Mouse (Mus musculus) urinary bladder, adult 2 months (tissue): ENCODE measurements at regions not wholly inside any gene's neighbourhood (a gene's known extent, or its start where the extent isn't known, plus 50 kb on each side); places are given as distances from the start of the nearest gene placed in this dataset.

Experiments used
- DNase-seq: peaks from one replicate; pipeline ENCODE4 v3.0.0; 2022; ENCODE audit warnings: low spot score

DNA sequence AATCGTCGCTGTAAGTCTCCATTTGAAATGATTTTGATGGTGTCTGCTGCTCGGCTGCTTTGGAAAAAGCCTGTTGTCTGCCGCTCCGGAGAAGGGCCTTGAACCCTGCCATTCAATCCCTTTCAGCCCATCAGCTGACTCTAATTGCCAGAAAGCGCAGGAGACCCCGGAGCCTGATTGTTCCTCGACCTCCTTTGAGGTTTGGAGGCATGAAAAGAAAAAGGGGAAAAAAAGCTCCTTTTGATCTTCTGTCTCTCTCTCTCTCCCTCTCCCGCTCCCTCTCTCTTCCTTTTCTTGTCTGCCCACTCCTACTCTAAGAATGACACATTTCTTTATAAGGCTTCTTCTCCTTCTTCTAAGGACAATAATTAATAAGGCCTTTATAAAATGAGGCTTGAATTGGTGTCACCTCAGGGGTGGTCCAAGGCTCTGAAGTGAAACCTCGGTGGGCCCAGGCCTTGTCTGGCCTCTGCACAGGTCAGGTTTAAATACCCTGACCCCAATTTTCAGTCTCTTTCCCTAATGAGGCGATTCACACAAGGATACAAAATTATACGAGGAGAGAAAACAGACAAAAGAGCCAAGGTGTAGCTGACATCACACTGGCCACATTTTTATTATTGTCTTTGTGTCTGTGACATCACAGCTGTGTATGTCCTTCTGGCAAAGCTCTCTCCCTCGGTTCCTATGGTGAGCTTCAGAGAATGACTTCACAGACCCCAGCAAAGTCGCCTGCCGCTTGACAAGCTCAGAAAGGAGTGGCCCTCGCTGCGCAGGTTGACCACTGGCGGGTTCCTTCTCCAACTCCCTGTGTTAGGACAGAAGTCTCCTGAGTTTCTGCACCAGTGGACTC, 787.4 kb downstream of the Nr2f2 start:
- DNase-seq: no peak

DNA sequence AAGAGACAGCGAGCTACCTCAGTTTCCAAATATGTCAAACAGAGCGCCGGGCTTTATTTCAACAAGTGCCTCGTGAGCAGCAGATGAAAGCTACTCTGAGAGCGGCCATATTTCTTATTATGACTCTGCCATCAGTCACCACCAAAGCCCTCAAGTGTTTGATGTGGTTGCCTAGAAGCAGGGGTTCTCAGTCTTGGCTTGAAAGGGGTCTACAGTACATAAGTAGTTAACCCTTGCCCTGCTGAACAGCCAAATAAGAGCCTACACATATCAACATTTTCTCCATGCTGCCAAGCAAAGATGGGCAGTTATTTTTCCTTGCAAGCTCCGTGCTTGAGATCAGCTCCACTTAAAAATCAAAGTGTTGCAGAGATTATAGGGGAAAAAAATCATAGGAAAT, 788.8 kb downstream of the Nr2f2 start:
- DNase-seq: no peak

DNA sequence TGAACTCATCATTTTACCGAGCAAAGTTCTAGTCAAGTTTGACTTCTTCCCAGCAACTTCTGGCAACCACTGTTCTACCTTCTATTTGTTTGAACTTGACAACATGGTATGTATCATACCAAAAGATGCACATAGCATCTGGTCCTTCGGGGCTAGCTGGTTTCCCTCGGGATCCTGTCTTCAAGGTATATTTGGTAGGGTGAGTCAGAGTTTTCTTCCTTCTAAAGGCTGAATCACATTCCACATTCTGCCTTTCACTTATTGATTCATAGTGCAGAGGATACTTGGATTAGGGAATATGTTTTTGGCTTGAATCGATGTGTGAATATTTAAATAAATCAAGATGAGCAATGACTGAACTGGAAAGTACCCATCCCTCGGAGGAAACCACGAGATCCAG, 789.9 kb downstream of the Nr2f2 start:
- no peak for DNase-seq

DNA sequence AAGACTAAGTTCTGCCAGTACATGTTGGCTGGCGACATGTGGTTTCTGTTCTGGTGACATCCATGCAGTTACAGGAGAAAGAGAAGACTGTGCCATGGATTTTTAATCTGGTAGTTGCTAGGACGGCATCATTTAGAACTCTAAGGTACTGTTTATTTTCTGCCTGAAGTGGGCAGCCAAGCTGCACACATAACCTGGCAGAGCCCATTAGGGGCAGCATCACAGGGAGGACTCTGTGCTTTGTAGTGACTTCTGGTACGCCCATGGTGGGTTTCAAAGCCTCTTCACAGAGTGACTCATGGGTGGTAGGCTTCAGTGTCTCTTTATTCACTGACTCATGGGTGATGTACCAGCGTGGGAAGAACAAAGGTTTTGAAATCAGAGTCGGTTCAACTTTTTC, 792.8 kb downstream of the Nr2f2 start:
- no peak for DNase-seq

DNA sequence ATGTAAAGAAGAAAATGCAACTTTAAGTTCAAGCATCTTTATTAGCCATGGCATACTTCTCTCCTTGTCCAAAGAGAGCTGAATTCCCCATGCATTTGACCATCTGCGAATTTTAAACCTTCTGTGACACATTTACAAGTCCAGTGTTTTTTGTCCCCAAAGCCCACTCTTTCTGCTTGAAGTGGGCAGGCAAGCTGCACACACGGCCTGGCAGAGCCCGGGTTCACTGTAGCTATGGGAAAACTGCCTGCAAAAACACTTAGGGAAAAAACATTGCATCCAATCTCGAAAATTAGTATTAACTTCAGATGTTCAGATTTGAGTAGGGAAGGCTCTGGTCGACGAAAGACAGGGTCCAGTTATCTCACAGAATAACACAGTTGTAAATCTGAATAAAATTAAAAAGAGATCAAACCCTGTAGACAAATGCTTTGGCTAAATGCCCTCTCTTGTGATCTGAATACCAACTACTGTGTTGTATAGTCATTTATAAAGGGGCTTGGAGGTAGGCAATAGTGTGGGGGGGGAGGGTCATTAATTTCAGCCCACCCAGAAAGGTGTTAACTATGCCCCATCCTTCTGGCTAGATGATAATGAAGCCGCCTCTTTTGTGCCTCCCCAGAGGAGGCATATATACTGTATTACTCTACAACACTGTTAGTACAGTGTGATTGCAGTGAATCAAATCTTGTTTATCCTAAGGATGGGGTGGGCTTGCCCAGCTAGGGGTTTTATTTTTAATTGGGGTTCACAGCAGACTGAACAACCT, 793.7 kb downstream of the Nr2f2 start:
- DNase-seq: no peak

DNA sequence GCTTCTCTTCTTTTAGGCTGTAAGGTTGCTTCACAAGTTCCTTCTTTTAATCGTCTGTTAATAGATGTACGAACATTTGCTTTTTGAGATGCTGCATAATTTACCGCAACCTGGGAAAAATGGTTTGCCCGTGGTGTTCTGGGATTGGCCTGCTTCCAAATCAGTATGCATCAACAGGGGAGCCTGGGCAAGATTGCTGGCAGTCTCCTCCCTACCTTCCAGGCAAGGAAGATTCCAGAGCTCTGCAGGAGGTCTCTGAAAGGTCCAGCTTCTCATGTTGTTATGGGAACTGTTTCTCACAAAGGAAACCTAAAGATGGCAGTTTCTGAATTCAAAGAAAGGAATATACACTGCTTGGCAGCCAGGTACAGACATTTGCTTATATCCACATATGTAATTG, 799.6 kb downstream of the Nr2f2 start:
- DNase-seq: no peak

DNA sequence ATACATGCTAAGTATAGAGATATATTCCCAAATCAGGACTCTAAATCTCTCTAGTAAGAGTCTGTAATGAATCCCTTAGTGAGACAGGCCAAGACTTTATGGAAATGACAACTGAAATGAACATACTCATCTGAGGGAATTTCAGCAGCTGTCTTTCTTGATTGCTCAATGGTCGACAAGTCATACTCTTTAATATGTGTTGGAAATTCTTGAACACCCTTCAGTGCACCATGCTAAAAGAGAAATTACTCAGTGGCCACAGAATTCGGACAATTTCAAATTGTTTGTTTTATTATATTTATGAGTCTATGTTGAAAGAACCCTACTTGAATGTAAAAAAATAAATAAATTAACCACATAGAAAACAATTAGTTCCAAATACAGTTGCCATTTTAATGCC, 802.1 kb downstream of the Nr2f2 start:
- DNase-seq: no peak

DNA sequence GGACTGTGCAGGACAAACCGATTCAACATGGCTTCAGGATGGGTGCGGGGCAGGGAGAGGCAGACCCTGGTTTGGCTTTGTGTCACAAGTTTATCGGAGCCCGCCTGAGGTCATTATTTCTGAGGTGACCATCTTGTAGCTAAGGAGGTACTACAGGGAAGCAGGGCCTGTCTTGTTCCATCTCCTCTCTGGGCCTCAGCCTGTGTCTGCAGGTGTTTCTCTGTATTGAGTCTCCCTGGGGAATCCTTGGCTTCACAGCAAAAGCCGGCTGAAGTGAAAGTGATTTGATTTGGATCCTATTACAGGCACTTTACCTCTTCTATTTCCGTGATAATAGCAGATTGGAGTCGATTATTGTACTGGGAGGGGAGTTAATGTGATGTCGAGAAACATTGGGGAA, 805.7 kb upstream of the Arrdc4 start:
- DNase-seq: no peak

DNA sequence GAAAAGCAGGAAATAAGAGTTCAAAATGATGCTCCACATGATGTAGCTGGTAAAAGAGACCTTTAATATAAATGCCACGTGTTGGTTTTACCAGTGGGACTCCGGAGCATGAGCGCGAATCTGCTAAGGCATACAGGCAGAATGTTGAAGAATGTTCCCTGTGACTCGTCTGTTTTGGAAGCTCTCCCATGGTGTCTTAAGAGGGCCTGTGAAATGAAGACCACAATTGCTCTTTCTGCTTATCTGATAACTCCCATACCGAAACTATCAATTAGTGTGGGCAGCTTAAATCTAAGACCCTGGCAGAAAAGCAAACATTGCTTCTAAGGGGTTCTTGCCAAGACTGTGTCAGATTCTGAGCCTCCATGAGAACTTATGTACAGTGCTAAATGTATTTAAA, 804.9 kb upstream of the Arrdc4 start:
- no peak for DNase-seq

DNA sequence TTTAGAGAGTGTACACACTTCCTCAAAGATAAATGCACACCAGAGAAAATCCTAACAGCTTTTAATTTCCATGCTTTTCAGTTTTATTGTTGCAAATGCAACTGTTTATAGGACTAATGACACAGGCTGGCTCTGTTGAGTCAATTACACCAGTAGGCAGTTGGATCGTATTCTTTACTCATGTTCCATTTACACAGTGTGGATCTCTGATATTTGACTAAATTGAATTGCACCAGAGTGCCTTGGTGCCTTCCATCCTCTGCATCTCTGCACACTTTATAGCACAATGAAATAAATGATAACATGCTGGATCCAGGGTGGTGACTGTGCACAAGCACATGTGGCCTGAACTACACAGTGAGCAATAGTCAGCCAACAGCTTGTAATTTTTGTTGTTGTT, 787.0 kb upstream of the Arrdc4 start:
- DNase-seq: no peak

DNA sequence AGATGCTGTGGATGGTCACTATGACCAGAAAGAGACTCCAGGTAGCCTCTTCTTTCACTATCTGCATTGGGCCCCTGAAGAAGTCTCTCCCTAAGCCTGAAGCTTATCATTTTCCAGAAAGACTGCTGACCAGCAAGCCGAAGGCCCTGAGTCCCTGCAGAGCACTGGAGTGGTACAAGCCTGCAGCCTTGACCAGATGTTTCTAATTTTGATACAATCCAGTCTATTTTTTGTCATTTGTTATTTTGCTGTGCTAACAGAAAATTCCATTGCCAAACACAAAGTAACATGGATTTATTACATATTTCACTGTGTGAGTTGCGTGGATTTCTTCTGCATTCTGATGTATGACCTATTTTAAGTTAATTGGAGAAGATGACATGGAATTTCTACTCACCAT, 764.9 kb upstream of the Arrdc4 start:
- no peak for DNase-seq

DNA sequence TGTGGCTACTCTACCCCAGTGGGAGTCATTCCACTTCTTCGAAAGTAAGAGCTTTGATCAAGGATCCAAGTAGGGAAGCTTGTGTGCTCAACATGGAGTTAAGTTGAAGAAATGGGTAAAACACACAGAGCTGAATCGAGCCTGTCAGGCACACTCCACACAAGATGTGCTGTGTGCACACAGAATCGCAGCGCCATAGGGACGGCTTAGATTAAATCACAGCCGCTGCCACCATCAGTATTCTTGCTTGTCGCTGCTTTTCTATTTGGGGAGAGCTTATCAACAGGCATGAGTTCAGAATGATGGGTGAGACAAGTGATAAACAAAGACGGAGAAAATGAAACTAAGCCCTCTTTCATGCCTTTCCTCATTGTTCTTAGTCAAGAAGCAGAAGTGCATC, 761.3 kb upstream of the Arrdc4 start:
- no peak for DNase-seq

DNA sequence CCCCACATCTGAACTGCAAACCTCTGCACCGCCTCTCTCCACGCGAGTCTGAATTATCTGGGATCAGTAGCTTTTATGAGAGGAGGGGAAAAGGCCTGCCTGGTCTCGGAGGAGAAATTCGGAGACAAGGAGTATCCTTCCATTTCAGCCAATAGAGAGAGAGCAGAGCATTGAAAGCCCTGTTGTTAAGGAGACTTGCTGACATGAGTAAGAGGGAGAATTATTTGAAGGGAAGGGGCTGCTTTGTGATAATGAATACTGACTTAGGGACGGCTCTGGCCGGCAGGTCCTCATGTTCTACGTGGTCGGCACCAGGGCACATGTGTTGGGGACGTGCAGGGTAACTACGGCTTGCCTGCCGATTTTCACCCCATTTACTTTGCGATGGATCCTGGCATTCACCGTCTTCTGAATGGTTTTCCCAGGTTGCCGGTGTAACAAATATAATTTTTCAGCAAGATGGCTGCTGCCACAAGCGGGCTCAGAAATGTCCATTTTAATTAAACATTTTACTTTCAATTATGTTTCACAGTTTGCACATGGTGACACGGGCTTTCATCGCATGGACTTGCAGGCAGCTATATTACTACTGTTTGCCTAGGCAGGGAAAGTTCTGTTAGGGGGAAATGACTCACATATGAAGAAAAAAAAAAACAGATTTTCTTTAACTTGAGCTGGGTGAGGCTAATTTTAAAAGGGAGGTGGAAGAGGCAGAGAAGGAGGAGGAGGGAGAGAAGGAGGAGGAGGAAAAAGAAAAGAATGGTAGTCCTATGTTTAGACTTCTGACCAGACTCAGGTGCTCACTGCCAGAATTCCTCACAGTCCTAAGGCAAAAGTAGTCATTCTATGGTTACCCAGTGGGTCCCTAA, 744.3 kb upstream of the Arrdc4 start:
- no peak for DNase-seq

DNA sequence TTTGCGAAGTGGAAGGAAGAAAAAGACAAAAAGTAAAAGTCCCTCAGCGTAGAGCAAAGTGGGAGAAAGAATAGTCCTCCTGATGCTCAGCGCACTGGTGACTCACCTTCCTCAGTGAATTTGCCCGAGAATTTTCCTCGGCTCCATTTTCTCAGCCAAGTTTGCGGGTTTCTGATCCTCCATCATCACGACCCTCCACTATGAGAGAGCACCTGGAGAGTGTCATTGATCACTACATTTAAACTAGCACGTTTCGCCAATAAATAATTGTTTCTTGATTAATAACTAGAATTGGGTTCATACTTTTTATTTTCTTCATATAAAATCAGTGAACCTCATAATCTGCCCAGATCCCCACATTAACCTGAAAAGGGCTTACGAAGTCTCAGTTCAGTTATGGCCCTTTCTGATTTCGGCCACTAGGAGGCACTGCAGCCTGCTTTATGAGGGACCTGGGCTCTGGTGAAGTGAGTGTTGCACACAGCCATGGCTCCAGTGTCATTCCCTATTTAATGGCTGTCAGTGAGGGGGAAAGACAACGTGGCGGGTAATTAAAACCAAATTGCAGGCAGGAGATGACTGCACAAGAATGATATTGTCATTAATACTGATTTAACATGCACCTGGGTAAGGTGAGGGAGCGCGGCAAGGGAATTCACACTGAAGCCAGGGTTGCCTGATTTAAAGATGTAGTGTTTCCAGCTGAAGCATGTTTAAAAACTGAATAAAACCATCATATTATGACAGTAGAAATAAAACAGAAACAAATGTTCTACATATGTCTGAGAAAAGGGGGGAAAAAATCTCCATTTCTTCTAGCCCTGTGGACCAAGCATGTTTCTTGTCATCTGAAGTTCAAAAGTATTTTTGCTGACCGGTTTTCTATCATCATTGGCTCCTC, 741.8 kb upstream of the Arrdc4 start:
- DNase-seq: peak; percentile 73

DNA sequence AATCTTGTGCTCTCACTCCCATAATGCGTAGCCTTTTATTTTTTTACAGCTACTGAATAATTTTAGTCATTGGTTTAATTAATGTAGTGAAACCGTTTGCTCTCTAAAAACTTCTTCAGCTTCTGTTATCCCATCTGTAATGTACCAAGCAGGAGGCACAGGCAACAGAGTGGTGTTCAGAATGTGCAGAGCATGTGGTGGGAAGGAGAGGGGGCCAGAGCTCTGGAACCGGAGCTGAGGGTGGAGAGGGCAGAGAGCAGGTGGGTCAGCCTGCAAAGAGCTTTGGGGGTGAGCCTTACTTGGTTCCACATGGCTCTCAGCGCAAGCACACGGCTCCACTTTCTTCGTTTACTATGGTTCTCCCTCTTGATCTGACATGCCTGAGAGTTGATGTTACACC, 739.6 kb upstream of the Arrdc4 start:
- DNase-seq: no peak

DNA sequence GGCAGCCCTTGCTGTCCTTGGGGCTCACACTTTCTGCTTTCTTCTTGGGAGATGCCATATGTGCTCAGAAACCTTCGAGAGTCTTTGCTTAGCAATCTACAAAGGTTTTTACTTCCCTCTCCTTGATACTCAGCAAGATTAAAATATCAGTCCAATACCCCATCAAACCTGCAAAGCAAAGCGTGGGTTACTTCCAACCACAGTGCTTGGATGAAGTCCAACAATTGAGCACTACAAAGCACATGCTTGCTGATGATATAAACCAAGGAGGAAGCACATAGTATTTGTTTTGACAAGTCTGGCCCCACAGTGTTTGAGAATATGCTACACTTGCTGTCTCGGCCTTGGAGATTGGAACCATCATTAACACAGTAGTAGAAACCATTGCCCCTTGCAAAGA, 738.1 kb upstream of the Arrdc4 start:
- no peak for DNase-seq

DNA sequence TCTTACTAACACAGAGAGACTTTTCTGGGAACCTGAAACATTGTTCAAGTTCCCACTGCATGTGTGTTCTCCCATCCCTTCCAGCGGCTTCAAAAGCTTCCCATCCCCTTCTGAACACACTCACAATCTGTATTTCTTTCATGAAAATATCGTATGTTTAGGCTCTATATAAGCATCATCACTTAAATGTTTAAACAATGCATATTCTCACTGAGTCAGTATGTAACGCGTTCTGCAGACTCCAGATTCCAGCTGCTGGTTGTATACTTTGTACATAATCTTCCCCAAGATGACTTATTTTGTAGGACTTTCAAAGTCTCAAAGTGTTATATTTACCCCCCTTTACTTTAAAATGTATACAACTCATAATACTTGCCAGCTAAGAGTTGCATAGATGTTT, 735.5 kb upstream of the Arrdc4 start:
- DNase-seq: no peak
